18 mouse cellular contexts compared by ENCODE assay signal in genomic region chr11:52275366-52275765, GRCm38 (mm10). TPM values are rescaled to one million over a fixed set of nuclear protein-coding genes. Genes with fewer than 3 reads are reported as not detected.
DNase-seq lines count a peak whose midpoint lies in the region; ATAC-seq and TF ChIP-seq lines count a peak whose summit lies in the region.
"Had no signal": no experiment of that assay in that cellular context is flagged by ENCODE, and none has a peak within 500 bp of the region (broad histone marks: within the 10 kb centered on the region; RNA-seq: fewer than 3 reads in every experiment).

No protein-coding gene starts in this region.

- TF ChIP-seq POLR2A in testis, adult 2 months (IDR thresholded peaks at IDR 0.05; ENCODE audit: control insufficient read depth, low read depth, low read length) = no peak
- peak; percentile 79 for TF ChIP-seq POLR2A in thymus, adult 2 months (IDR thresholded peaks at IDR 0.05; ENCODE audit: control insufficient read depth, extremely low read depth, insufficient read depth, low read length, poor library complexity)

- H3K27ac ChIP-seq in testis, adult 2 months (ENCODE audit: control insufficient read depth, insufficient read depth, low read depth, low read length) = peak overlapping the region; percentile 42
- H3K27ac ChIP-seq in thymus, adult 2 months (ENCODE audit: control insufficient read depth, insufficient read depth, low read length) = peak overlapping the region; percentile 96
- no peak overlapping the region for H3K27ac ChIP-seq in forebrain, embryonic 11.5 days (ENCODE audit: low read depth, low read length)
- H3K27ac ChIP-seq: heart, adult 2 months had no signal

- peaks cover 10% of the 10 kb centered on the region for H3K4me1 ChIP-seq in testis, adult 2 months (ENCODE audit: control insufficient read depth, insufficient read depth, low read length)
- peaks cover 37% of the 10 kb centered on the region for H3K4me1 ChIP-seq in thymus, adult 2 months (replicated peaks; ENCODE audit: control insufficient read depth, insufficient read depth, low read length)
- no peaks in the 10 kb centered on the region for H3K4me1 ChIP-seq in forebrain, embryonic 11.5 days (replicated peaks; ENCODE audit: control insufficient read depth, insufficient read depth, low read length)

- no peaks in the 10 kb centered on the region; the same call in 1 of the 2 replicates for H3K36me3 ChIP-seq in testis, adult 2 months (ENCODE audit: control insufficient read depth, insufficient read depth, low read length)
- H3K36me3 ChIP-seq in thymus, adult 2 months (ENCODE audit: control insufficient read depth, insufficient read depth, low read length) = peaks cover 96% of the 10 kb centered on the region
- H3K36me3 ChIP-seq in forebrain, embryonic 11.5 days (ENCODE audit: control insufficient read depth, insufficient read depth, low read length) = no peaks in the 10 kb centered on the region

- no peaks in the 10 kb centered on the region for H3K27me3 ChIP-seq in testis, adult 2 months (ENCODE audit: control insufficient read depth, insufficient read depth, low read length)
- H3K27me3 ChIP-seq in thymus, adult 2 months (ENCODE audit: control insufficient read depth, insufficient read depth, low read length) = no peaks in the 10 kb centered on the region
- no peaks in the 10 kb centered on the region for H3K27me3 ChIP-seq in forebrain, embryonic 11.5 days (ENCODE audit: control insufficient read depth, insufficient read depth, low read length)

- no peaks in the 10 kb centered on the region for H3K9me3 ChIP-seq in forebrain, embryonic 11.5 days (ENCODE audit: control insufficient read depth, low read length)

- ATAC-seq in inflammation-experienced regulatory T-cells, adult 6 months = peak; percentile 80
- no peak for ATAC-seq in forebrain, embryonic 11.5 days (replicated peaks; ENCODE audit: low FRiP score)
- ATAC-seq: hindbrain, embryonic 16.5 days had no signal

- 8% methylated on average over 8 of the region's 8 CpGs for WGBS in thymus, adult 2 months
- 83% methylated on average over 8 of the region's 8 CpGs for WGBS in forebrain, embryonic 11.5 days

- TF ChIP-seq CTCF in testis, adult 2 months (IDR thresholded peaks at IDR 0.05; ENCODE audit: control insufficient read depth, insufficient read depth, insufficient replicate concordance, low read depth, low read length) = no peak
- peak; percentile 23; the same call in 1 of the 2 replicates for TF ChIP-seq CTCF in thymus, adult 2 months (IDR thresholded peaks at IDR 0.05; ENCODE audit: borderline replicate concordance, control insufficient read depth, extremely low read depth, insufficient read depth, low read length, poor library complexity)

- intact Hi-C loops in left cerebral cortex, postnatal 4 days (cut with DNase I) = no loop called here

- H3K4me2 ChIP-seq in forebrain, embryonic 11.5 days (ENCODE audit: low read depth, low read length, severe bottlenecking) = no peak overlapping the region

- H3K9ac ChIP-seq in forebrain, embryonic 11.5 days (ENCODE audit: low read length) = no peak overlapping the region

- no peak overlapping the region for H3K4me3 ChIP-seq in testis, adult 2 months (ENCODE audit: control insufficient read depth, low read depth, low read length)
- H3K4me3 ChIP-seq in thymus, adult 2 months (ENCODE audit: control insufficient read depth, insufficient read depth, low read length) = peak overlapping the region; percentile 90
- H3K4me3 ChIP-seq in forebrain, embryonic 11.5 days (ENCODE audit: low read depth, low read length) = no peak overlapping the region
- H3K4me3 ChIP-seq: erythroblast, embryonic 14.5 days; heart, adult 2 months had no signal

- DNase-seq in testis, postnatal 10 days (ENCODE audit: low spot score) = no peak
- peak; percentile 87 for DNase-seq in thymus, adult 2 months
- no peak for DNase-seq in forebrain, embryonic 11.5 days (ENCODE audit: low spot score)
- no peak for DNase-seq in left cerebral cortex, postnatal 4 days
- no peak for DNase-seq in right cerebral cortex, postnatal 14 days
- DNase-seq: cerebellum, adult 2 months; gastrocnemius, postnatal 10 days; heart, adult 2 months; heart, postnatal 4 days; kidney, adult 2 months; kidney, postnatal 36 days; layer of hippocampus, adult 9-11 months; lung, postnatal 14 days; retina, postnatal 1 day had no signal

RNA-seq across cellular contexts. Expression of gene Tcf7, which starts 7.4 kb away (rescaled TPM):
- 8.3 and 9.0 TPM in 2 replicates for polyA plus RNA-seq in testis, adult 2 months (2012; rRNA removed)
- polyA plus RNA-seq in inflammation-experienced regulatory T-cells, adult 6 months (2017; shearing (Covaris generic)) = 100 to 1,000 TPM; 144 to 447 (median 399) TPM
- 2,910 and 3,273 TPM in 2 replicates for polyA plus RNA-seq in thymus, adult 2 months (2012; rRNA removed)
- 9.5 and 9.6 TPM in 2 replicates for polyA plus RNA-seq in forebrain, embryonic 11.5 days (2014; fragmentation: Nextera tagmentation; extraction: Ambion mirVana)
- 1 to 10 TPM; 6.9 to 7.3 TPM for total RNA-seq in left cerebral cortex, postnatal 4 days (2021)

RNA-seq across cellular contexts. Expression of gene Skp1a, which starts 43.6 kb away (rescaled TPM):
- polyA plus RNA-seq in testis, adult 2 months (2012; rRNA removed) = 89.0 and 95.9 TPM in 2 replicates
- polyA plus RNA-seq in inflammation-experienced regulatory T-cells, adult 6 months (2017; shearing (Covaris generic)) = 100 to 1,000 TPM; 274 to 332 (median 300) TPM
- 35.1 and 35.9 TPM in 2 replicates for polyA plus RNA-seq in thymus, adult 2 months (2012; rRNA removed)
- 855 and 927 TPM in 2 replicates for polyA plus RNA-seq in forebrain, embryonic 11.5 days (2014; fragmentation: Nextera tagmentation; extraction: Ambion mirVana)
- 100 to 1,000 TPM; 474 to 484 TPM for total RNA-seq in left cerebral cortex, postnatal 4 days (2021)

Comparison
In these comparisons a context has a peak if more than half of its experiments do, and no peak if none do; other contexts are left out.
1. RNA of gene Tcf7, which starts 7.4 kb away (polyA plus RNA-seq): 2,910 to 3,273 TPM in thymus, adult 2 months and 144 to 447 TPM in inflammation-experienced regulatory T-cells, adult 6 months; 9.5 to 9.6 TPM in forebrain, embryonic 11.5 days and 8.3 to 9.0 TPM in testis, adult 2 months; every median in the first group is over 10 times any median in the second.